Mouse (Mus musculus): ENCODE measurements around the gene Eif4e2.

Eif4e2 gene

GRCm38 (mm10) chr1:87201848-87202247 is 11.9 kb upstream of the Eif4e2 start:
- DNase-seq (ENCODE audit: low spot score in 2 of 2): peak in 1 of 2 experiments; percentile 56

GRCm38 (mm10) chr1:87203779-87204178 is 9.9 kb upstream of the Eif4e2 start:
- no peak for DNase-seq (ENCODE audit: low spot score in 2 of 2)

GRCm38 (mm10) chr1:87204465-87204864 is 9.2 kb upstream of the Eif4e2 start, which contains the start of gene Chrng:
Gene Chrng (plus strand): TSS chr1:87204657.
- no peak for DNase-seq (ENCODE audit: low spot score in 2 of 2)

- no peak for DNase-seq (ENCODE audit: low spot score in 2 of 2)
Observed at GRCm38 (mm10) chr1:87205038-87205437, 8.7 kb upstream of the Eif4e2 start.

- no peak for DNase-seq (ENCODE audit: low spot score in 2 of 2)
Observed at GRCm38 (mm10) chr1:87205502-87205901, 8.2 kb upstream of the Eif4e2 start.

- peak in 1 of 2 experiments; percentile 56 for DNase-seq (ENCODE audit: low spot score in 2 of 2)
Observed at GRCm38 (mm10) chr1:87206339-87206738, 7.4 kb upstream of the Eif4e2 start.

GRCm38 (mm10) chr1:87211431-87211830 is 2.3 kb upstream of the Eif4e2 start:
- no peak for DNase-seq (ENCODE audit: low spot score in 2 of 2)

GRCm38 (mm10) chr1:87214748-87215147 is 1.0 kb downstream of the Eif4e2 start:
- DNase-seq (ENCODE audit: low spot score in 2 of 2): no peak

- DNase-seq (ENCODE audit: low spot score in 2 of 2): no peak
Observed at GRCm38 (mm10) chr1:87217938-87218337, 4.2 kb downstream of the Eif4e2 start.

GRCm38 (mm10) chr1:87225739-87226138 is 12.0 kb downstream of the Eif4e2 start:
- DNase-seq (ENCODE audit: low spot score in 2 of 2): no peak

- no peak for DNase-seq (ENCODE audit: low spot score in 2 of 2)
Observed at GRCm38 (mm10) chr1:87226409-87227159, 12.9 kb downstream of the Eif4e2 start.

- no peak for DNase-seq (ENCODE audit: low spot score in 2 of 2)
Observed at GRCm38 (mm10) chr1:87227160-87227550, 13.4 kb downstream of the Eif4e2 start.

GRCm38 (mm10) chr1:87230606-87231005 is 16.9 kb downstream of the Eif4e2 start:
- DNase-seq (ENCODE audit: low spot score in 2 of 2): no peak

GRCm38 (mm10) chr1:87232197-87232596 is 18.5 kb downstream of the Eif4e2 start:
- no peak for DNase-seq (ENCODE audit: low spot score in 2 of 2)

GRCm38 (mm10) chr1:87239056-87239455 is 25.3 kb downstream of the Eif4e2 start:
- DNase-seq (ENCODE audit: low spot score in 2 of 2): no peak

- no peak for DNase-seq (ENCODE audit: low spot score in 2 of 2)
Observed at GRCm38 (mm10) chr1:87243021-87243420, 29.3 kb downstream of the Eif4e2 start.

GRCm38 (mm10) chr1:87245430-87245829 is 31.7 kb downstream of the Eif4e2 start:
- DNase-seq (ENCODE audit: low spot score in 2 of 2): no peak

GRCm38 (mm10) chr1:87245929-87246815 is 32.5 kb downstream of the Eif4e2 start:
- DNase-seq (ENCODE audit: low spot score in 2 of 2): peak; percentile 59 to 83

GRCm38 (mm10) chr1:87252040-87252609 is 38.4 kb downstream of the Eif4e2 start:
- no peak for DNase-seq (ENCODE audit: low spot score in 2 of 2)

- DNase-seq (ENCODE audit: low spot score in 2 of 2): no peak
Observed at GRCm38 (mm10) chr1:87255173-87255572, 41.5 kb downstream of the Eif4e2 start.

GRCm38 (mm10) chr1:87257691-87258090 is 44.0 kb downstream of the Eif4e2 start:
- no peak for DNase-seq (ENCODE audit: low spot score in 2 of 2)

GRCm38 (mm10) chr1:87258484-87258883 is 44.8 kb downstream of the Eif4e2 start:
- no peak for DNase-seq (ENCODE audit: low spot score in 2 of 2)

All from urinary bladder, postnatal 4 days (tissue).